Mouse (Mus musculus) cerebellum, adult 8-10 months (tissue): ENCODE data around the gene Ccdc137.

Experiments used
- DNase-seq: peaks from one replicate; pipeline ENCODE4 v3.0.0; 2022

Gene Ccdc137

DNA sequence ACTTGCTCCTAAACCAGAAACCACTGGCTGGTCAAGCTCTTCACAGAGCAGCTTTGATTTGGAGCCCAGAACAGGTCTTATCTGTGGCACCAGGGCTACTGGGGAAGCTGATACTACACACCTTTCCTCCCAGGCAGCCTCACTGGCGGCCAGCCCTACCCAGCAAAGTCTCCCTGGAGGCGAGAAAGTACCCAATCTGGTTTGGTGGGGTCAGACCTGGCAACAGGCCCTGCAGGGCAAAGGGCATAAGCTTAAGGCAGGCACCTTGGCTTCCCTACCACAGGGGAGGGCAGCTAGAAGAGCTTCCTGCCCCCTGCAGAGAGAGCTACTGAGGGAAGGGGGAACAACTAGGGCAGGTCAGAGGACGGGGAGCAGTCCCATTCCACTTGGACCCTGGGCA, 42.4 kb downstream of the Ccdc137 start:
- no peak for DNase-seq

DNA sequence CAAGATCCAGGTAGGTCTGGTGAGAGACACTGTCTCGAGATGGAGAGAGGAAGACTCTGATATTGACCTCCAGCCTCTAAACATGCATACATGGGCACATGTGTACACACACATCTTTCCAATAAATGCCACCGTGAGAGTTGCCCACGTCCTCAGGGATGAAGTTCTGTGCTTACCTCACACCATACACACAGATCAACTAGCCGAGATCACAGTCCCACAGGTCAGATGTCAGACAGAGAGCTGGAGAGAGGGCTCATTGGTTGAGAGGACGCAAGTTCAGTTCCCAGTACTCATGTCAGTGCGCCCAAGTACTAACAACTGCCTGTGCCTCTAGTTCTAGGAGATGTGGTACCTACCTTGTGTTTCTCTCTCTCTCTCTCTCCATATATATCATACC, 43.1 kb downstream of the Ccdc137 start:
- DNase-seq, result no peak

DNA sequence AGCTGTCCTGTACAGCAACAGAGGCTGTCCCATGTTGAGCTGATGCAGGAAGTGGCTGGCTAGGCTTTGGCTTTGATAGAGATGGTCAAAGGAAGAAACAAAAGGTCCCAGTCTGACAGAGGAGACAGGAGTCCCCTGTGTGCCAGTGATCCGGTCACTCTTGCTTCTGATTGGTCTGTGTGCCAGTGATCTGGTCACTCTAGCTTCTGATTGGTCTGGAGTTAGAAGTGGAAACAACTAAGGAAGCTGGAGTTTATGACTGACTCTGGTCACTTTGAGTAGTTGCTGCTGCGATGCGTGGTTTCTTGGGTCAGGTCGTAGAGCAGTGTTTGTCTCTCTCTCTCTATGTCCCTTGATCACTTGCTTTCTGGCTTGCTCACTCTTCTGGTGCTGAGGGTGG, 43.8 kb downstream of the Ccdc137 start:
- no peak for DNase-seq

DNA sequence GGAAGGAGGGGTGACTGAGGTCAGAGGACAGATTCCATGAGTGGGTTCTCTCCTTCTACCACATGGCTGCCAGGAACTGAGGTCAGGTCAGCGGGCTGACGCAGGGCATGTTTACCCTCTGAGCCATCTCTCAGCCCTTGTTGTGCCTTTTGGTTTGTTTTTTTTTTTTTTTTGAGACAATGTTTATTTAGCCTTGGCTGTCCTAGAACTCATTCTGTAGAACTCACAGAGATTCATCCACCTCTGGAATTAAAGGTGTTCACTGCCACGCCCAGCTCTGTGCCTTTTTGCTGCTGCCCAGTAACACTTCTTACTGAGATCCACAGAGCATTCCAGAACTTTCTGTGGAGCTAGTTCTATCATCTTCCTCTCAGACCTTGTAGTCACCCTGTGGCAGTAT, 47.7 kb downstream of the Ccdc137 start:
- no peak for DNase-seq

DNA sequence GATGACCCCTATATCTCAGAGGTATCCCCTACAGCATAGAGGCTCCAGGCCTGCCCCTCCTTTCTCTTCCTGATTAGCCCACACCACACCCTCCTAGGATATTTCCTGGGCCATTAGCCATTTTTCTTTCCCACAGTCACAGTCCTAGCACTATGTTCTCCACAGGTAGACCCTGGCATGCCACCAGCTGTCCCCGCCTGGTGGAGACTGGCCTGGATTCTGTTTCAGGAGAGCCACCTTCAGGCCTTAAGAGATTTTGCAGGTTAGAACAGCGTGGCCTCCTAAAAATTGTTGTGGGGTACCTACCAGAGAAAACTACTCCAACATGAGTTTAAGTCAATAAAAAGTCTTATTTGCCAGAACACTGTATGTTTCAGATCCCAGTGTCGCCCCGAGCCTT, 49.0 kb downstream of the Ccdc137 start:
- no peak for DNase-seq

DNA sequence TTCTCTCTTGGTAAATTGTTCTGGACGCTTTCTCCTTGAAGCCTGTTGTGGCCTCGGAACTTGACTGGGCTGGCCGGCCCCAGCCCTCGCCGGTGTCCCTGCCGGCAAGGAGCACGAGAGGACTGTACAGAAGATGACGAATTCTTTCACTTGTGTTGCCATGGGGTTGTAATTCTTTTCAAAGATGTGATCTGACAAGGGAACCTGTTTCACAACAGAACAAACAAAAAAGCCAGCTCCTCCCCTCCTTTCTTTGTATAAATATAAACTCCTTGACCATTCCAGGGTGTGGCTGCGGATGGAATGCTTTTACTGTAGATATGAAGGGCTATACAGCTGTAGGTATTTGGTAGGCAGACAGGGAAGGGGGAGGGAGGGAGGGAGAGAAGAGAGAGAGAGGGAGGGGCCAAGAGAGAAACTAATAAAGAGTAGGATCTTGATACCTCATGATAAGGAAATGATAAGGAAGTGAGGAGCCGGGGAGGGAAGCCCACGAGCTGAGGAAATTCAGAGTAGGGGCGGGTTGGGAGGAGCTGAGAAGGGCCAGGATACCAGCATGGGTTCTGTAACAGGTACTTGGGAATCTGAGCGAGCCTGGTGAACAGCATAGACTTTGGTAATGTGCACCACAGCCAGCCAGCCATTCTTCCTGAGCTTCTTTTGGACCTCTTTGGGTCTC, 49.8 kb downstream of the Ccdc137 start:
- no peak for DNase-seq

DNA sequence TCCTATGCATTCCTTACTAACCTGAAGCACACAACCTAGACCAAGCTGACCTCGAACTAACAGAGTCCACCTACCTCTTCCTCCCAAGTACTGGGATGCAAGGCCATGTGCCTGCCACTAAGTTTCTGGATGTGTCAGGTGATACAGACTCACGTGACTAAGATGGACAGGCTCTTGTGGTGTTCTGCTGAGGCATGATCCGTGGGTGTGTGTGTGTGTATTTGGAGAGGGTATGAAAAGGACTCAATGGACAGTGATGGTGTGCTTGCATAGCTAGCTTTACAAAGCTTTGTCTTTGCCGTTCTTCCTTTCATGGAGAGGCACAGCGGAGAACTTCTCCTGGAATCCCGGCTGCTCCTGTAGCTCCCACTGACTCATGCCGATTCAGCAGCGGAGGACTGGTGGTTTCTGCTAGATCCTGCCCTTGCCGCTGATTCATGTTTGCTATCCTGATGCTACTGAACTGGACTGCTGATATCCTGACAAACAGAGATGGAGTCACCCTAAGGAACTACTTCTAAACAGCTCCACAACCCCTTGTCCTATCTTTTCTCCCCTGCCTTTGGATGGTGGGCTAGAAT, 50.5 kb downstream of the Ccdc137 start:
- DNase-seq, result no peak

DNA sequence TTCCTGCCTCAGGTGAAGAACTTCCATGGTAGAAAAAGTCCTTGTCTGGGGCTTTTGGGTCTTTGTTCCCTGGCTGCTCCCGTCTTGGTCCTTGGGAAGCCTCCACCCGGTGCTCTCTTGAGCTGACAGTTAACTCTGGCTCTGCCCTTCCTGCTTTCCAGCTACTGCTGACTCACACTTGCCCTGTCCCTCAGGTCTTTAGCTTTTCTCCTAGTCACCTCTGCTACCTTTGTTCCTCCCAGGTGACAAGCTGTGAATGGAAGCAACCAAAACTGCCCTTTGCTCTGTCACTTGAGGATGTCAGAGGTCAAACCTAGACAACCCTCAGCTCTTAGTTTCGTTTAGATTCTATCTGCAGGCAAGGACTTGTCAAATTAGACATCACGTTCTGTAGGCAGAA, 52.0 kb downstream of the Ccdc137 start:
- no peak for DNase-seq

DNA sequence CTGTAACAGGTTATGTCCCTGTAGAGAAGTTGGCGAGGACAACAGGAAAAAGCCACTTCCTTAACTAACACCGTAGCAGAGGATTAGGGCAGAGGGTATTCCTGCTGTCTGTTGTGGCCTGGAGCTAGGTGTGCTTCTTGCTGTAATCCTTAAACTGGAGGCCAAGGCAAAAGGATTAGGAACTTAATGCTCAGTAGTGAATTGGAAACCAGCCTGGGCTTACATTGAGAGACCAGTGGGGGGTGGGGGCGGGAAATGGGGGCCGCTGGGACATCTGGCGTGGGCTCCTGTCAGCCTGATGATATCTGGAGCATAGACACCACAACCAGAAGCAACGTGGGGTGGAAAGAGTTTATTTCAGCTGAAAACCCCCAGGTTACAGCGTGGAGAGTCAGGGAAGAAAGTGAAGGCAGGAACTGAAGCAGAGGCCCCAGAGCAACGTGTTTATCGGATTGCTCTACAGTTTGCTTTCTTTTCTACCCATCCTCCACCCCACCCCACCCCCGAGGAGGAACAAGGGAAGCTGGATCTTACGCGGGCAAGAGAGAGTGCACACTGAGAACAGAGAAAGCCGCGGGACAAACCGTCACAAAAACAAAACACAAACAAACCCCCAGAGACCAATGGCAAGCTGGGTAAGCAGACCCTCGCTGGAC, 52.6 kb downstream of the Ccdc137 start:
- no peak for DNase-seq

DNA sequence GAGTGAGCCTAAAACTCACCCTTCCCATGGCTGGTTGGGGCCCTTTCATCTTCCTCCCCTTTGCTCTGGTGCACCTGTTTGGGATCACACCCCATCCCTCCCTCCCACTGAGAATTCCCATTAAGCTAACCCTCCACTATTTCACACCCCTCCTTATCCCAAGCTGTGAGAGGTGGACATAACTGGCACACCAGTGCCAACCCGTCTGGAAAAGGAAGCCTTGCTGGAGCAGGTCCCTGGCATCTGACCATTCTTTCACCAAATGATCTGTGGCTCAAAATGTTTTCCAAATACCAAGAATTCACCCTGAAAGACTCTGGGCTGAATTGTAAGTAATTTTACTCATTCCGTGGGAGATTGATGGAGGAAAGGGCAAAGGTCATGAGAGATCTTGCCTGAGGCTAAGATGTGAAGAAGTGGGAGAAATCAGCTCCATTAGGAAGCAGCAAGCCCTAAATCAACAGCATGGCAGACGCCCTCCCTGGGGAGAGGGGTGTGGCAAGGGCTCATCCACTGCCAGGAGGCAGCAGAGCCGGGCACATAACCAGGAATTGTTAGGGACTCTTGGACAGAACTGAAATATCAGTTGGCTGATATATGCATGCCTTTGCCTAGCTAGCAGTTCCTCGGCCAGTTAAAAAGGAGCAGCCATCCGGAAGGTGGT, 55.0 kb downstream of the Ccdc137 start:
- no peak for DNase-seq
